Mouse (Mus musculus) embryonic facial prominence, embryonic 10.5 days (tissue): ENCODE results near the gene Rbms1. TPM values are rescaled to one million over a fixed set of nuclear protein-coding genes. Genes with fewer than 3 reads are reported as not detected.

Experiments
- DNase-seq: peaks from one replicate; pipeline ENCODE4 v3.0.0-alpha.2; 2017; ENCODE audit warnings: low spot score
- H3K27ac ChIP-seq: fragments of 300-500 bp; sonication (generic); replicated peaks from 2 replicates; pipeline ENCODE4 v1.5.1; 2016; ENCODE audit warnings: mild to moderate bottlenecking
- H3K27me3 ChIP-seq: fragments of 300-500 bp; sonication (generic); replicated peaks from 2 replicates; pipeline ENCODE4 v1.6.1; 2016; ENCODE audit warnings: low read depth, mild to moderate bottlenecking; ENCODE audit not compliant: poor library complexity, severe bottlenecking
- H3K36me3 ChIP-seq: fragments of 300-500 bp; sonication (generic); replicated peaks from 2 replicates; pipeline ENCODE4 v1.6.1; 2016; ENCODE audit warnings: mild to moderate bottlenecking, moderate library complexity
- H3K4me1 ChIP-seq: fragments of 300-500 bp; sonication (generic); 2 replicates; pipeline ENCODE4 v1.6.1; 2016
- H3K4me3 ChIP-seq: fragments of 300-500 bp; sonication (generic); 2 replicates; pipeline ENCODE4 v1.5.1; 2016; ENCODE audit warnings: mild to moderate bottlenecking, moderate library complexity
- H3K9me3 ChIP-seq: fragments of 300-500 bp; sonication (generic); 2 replicates; pipeline ENCODE4 v1.6.1; 2016; ENCODE audit warnings: mild to moderate bottlenecking
- WGBS: fragments of 180-500 bp; shearing (Covaris S2); methylation state at CpG from one replicate; pipeline ENCODE4 v1.1.7; 2016; 5-methylcytosine and 5-hydroxymethylcytosine counted together
- polyA plus RNA-seq: library from polyadenylated mRNA; unstranded; fragments of >200 nt; fragmentation: Nextera tagmentation; extraction: Ambion mirVana; gene quantifications from 2 replicates; pipeline ENCODE4 v1.2.1, GENCODE M21; 2016

Rbms1 gene
- polyA plus RNA-seq, 1 experiment from 2014 or later: 106 TPM

DNA sequence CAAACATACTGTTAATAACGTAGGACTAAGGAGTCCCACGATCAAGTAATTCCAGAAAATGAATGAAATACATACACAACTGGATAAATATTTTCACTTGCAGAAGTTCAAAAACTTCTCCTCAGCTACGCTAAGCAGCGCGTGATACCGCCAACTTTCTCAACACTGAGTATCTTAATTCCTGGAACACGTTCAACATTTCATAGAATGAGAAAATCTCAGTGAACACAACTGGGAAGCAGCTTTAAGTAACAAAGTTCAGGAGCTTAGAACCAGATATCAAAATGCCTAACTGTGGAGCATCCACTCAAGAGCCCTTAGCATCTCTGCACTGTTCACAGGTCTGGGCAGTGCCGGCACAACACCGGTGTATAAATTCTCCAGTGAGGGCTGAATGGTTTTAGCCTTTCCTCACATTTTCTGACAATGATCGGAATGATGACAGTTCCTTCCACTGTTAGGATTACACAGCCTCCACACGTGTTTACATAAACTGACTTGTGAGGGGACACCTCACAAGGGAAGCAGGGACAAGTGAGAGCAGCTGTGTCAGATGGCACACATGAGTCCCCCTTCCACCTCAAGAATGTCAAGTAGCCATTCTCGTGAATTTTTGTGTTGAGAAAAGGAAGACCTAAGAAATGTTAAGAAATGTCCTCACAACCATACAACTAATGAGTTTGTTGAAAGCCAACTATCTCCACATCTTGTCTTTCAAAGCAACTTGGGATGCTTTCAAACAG lies 93.8 kb downstream of the Rbms1 start:
- no peak overlapping the region for H3K27ac ChIP-seq
- 80% methylated on average over 12 of the region's 12 CpGs for WGBS
- no peak overlapping the region for H3K4me3 ChIP-seq
- peaks cover 61% of the 10 kb centered on the region for H3K4me1 ChIP-seq
- H3K36me3 ChIP-seq: no peaks in the 10 kb centered on the region
- peaks cover 17% of the 10 kb centered on the region; the same call in 1 of the 2 replicates for H3K27me3 ChIP-seq
- no peaks in the 10 kb centered on the region for H3K9me3 ChIP-seq
- DNase-seq: no peak

DNA sequence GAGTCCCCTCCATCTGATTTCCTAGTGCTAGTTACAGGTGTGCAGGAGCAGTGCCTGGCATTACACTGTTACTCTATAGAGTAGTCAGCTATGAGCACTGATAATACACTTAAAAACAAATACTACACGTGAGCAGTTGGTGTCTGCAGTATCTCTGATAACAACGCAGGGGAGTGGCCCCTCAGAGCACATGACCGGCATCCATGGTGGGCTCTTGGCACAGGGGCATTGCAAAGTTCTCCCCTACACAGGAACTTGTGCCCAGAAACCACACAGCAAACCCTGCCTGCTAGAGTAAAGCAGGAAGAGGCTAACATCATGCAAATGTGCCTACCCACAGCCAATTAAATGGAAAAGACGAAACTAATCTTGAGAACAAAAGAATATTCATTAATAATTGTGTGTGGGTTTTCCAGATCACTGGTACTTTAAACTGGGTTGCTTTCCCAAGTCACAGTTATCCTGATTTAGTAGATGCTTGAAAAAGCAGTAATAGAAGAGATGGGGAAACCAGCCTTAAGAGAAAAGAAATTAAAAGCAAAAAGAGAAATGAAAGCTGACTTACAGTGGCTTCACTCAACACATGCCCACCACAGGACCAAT lies 94.8 kb downstream of the Rbms1 start:
- Histone ChIP-seq H3K4me3 (no peak overlapping the region), H3K27ac (no peak overlapping the region), H3K9me3 (no peaks in the 10 kb centered on the region), H3K36me3 (peaks cover under 1% of the 10 kb centered on the region; the same call in 1 of the 2 replicates), H3K27me3 (peaks cover 8% of the 10 kb centered on the region; the same call in 1 of the 2 replicates), H3K4me1 (peaks cover 62% of the 10 kb centered on the region)
- 93% methylated on average over 4 of the region's 4 CpGs for WGBS
- DNase-seq: no peak

- no peak for DNase-seq
- Histone ChIP-seq H3K9me3 (no peaks in the 10 kb centered on the region), H3K27me3 (peaks cover under 1% of the 10 kb centered on the region; the same call in 1 of the 2 replicates), H3K4me3 (no peak overlapping the region), H3K27ac (no peak overlapping the region), H3K4me1 (peaks cover 57% of the 10 kb centered on the region), H3K36me3 (peaks cover 7% of the 10 kb centered on the region)
- 93% methylated on average over 8 of the region's 8 CpGs for WGBS
These were observed 95.7 kb downstream of the Rbms1 start for GRCm38 (mm10) chr2:60867304-60867703.

- 61% methylated on average over 1 of the region's 1 CpGs for WGBS
- no peak for DNase-seq
- H3K36me3 ChIP-seq: peaks cover 18% of the 10 kb centered on the region
- H3K4me1 ChIP-seq: peaks cover 45% of the 10 kb centered on the region
- H3K9me3 ChIP-seq: no peaks in the 10 kb centered on the region
- no peak overlapping the region for H3K4me3 ChIP-seq
- no peak overlapping the region for H3K27ac ChIP-seq
- H3K27me3 ChIP-seq: no peaks in the 10 kb centered on the region
These were observed 97.1 kb downstream of the Rbms1 start for GRCm38 (mm10) chr2:60865869-60866268.

- 49% methylated on average over 5 of the region's 5 CpGs for WGBS
- no peaks in the 10 kb centered on the region for H3K9me3 ChIP-seq
- H3K4me1 ChIP-seq: peaks cover 36% of the 10 kb centered on the region
- no peaks in the 10 kb centered on the region for H3K27me3 ChIP-seq
- H3K36me3 ChIP-seq: peaks cover 25% of the 10 kb centered on the region
- no peak overlapping the region for H3K27ac ChIP-seq
- no peak for DNase-seq
- H3K4me3 ChIP-seq: no peak overlapping the region
These were observed 98.0 kb downstream of the Rbms1 start for GRCm38 (mm10) chr2:60864977-60865376.

GRCm38 (mm10) chr2:60864256-60864795 lies 98.7 kb downstream of the Rbms1 start:
- H3K36me3 ChIP-seq: peaks cover 31% of the 10 kb centered on the region
- H3K4me1 ChIP-seq: peaks cover 33% of the 10 kb centered on the region
- WGBS: 80% methylated on average over 5 of the region's 5 CpGs
- H3K4me3 ChIP-seq: no peak overlapping the region
- no peak for DNase-seq
- H3K27me3 ChIP-seq: no peaks in the 10 kb centered on the region
- no peak overlapping the region for H3K27ac ChIP-seq
- H3K9me3 ChIP-seq: no peaks in the 10 kb centered on the region

- Histone ChIP-seq H3K36me3 (peaks cover 36% of the 10 kb centered on the region), H3K4me1 (peaks cover 33% of the 10 kb centered on the region), H3K9me3 (no peaks in the 10 kb centered on the region), H3K27me3 (no peaks in the 10 kb centered on the region), H3K4me3 (no peak overlapping the region), H3K27ac (no peak overlapping the region)
- 98% methylated on average over 2 of the region's 2 CpGs for WGBS
- DNase-seq: no peak
These were observed 99.2 kb downstream of the Rbms1 start for GRCm38 (mm10) chr2:60863827-60864226.

- Histone ChIP-seq H3K9me3 (no peaks in the 10 kb centered on the region), H3K4me3 (no peak overlapping the region), H3K4me1 (peaks cover 33% of the 10 kb centered on the region), H3K27ac (no peak overlapping the region), H3K36me3 (peaks cover 43% of the 10 kb centered on the region), H3K27me3 (no peaks in the 10 kb centered on the region)
- DNase-seq: no peak
- 92% methylated on average over 8 of the region's 8 CpGs for WGBS
These were observed 99.9 kb downstream of the Rbms1 start for GRCm38 (mm10) chr2:60862913-60863711.

DNA sequence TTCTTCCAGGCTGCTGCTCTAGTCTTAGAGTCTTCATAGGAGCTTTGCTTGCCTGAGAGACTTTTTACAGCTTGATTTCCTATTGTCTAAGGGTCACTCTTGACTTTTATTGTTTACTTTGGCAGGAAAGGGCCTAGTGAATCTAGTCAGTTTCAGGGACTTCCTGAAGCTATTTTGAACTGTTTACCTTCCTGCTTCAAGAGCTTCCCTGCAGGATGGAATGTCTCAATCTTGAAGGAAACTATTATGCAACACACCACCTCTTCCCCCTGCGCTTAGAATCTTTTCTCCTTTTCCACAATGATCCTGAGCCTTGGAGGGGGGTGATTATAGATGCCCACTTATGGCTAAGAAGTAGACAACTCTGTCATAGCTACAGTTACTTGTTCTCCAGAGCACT lies 104.9 kb downstream of the Rbms1 start:
- 94% methylated on average over 1 of the region's 1 CpGs for WGBS
- H3K9me3 ChIP-seq: no peaks in the 10 kb centered on the region
- peaks cover 48% of the 10 kb centered on the region for H3K36me3 ChIP-seq
- no peak for DNase-seq
- H3K27me3 ChIP-seq: no peaks in the 10 kb centered on the region
- H3K4me1 ChIP-seq: peaks cover 24% of the 10 kb centered on the region
- no peak overlapping the region for H3K27ac ChIP-seq
- no peak overlapping the region for H3K4me3 ChIP-seq

- Histone ChIP-seq H3K36me3 (peaks cover 34% of the 10 kb centered on the region), H3K4me3 (no peak overlapping the region), H3K27me3 (no peaks in the 10 kb centered on the region), H3K9me3 (no peaks in the 10 kb centered on the region), H3K27ac (no peak overlapping the region), H3K4me1 (peaks cover 33% of the 10 kb centered on the region)
- WGBS: 76% methylated on average over 2 of the region's 2 CpGs
- DNase-seq: no peak
These were observed 106.9 kb downstream of the Rbms1 start for GRCm38 (mm10) chr2:60856097-60856496.

GRCm38 (mm10) chr2:60855006-60855405 lies 108.0 kb downstream of the Rbms1 start:
- peaks cover 25% of the 10 kb centered on the region for H3K36me3 ChIP-seq
- H3K27ac ChIP-seq: no peak overlapping the region
- no peaks in the 10 kb centered on the region for H3K9me3 ChIP-seq
- DNase-seq: no peak
- H3K4me3 ChIP-seq: no peak overlapping the region
- H3K27me3 ChIP-seq: no peaks in the 10 kb centered on the region
- 37% methylated on average over 4 of the region's 4 CpGs for WGBS
- peaks cover 44% of the 10 kb centered on the region for H3K4me1 ChIP-seq

DNA sequence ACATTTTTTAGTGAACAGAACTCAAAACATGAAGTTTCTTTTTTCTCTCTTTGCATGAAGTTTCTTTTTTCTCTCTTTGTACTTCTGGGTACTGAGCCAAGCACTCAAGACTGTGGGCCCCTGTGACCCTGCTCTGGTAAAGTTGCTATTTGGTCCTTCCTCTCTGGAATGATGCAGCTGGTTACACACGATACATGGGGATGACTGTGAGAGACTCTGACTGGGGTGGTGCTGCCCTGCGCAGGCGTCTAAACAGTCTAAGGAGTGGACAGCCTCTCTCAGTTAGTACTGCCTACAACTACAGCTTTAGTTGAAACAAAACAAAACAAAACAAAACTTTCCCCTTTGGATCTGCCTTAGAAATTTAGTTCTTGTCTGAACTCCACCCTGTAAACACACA lies 111.1 kb downstream of the Rbms1 start:
- no peak for DNase-seq
- Histone ChIP-seq H3K36me3 (0 out of 2 replicates have a peak, but pooled peaks cover 2% of the 10 kb centered on the region), H3K4me1 (peaks cover 49% of the 10 kb centered on the region), H3K4me3 (no peak overlapping the region), H3K27me3 (no peaks in the 10 kb centered on the region), H3K27ac (no peak overlapping the region), H3K9me3 (no peaks in the 10 kb centered on the region)
- WGBS: 76% methylated on average over 3 of the region's 3 CpGs
